Mouse (Mus musculus) adrenal gland, postnatal 10 days (tissue): ENCODE measurements at regions not wholly inside any gene's neighbourhood (a gene's known extent, or its start where the extent isn't known, plus 50 kb on each side); places are given as distances from the start of the nearest gene placed in this dataset.
A peak's percentile ranks its signal among the peaks of the same experiment; 100 is the strongest.

ENCODE experiments used
- DNase-seq: peaks from one replicate; pipeline ENCODE4 v3.0.0; 2021; ENCODE audit warnings: mixed read lengths

DNA sequence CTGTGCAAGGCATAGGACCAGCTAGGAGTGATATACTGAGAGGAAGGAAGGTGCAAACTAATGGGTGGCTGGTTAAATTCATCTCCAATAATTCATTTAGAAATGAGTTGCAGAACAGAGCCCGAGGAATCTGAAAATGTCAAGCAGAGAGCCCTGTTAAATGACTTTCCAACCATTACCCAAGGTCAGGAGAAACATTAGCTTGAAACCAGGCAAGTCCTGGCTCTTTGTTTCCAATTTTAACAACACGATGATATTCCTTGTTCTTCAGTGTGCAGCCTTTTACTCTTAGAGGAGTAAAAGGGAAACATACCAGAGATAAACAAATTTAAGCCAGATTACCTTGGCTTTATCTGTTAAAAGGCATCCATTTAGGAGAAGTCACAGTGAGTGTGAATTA, 2318.4 kb downstream of the Poteg start:
- no peak for DNase-seq

DNA sequence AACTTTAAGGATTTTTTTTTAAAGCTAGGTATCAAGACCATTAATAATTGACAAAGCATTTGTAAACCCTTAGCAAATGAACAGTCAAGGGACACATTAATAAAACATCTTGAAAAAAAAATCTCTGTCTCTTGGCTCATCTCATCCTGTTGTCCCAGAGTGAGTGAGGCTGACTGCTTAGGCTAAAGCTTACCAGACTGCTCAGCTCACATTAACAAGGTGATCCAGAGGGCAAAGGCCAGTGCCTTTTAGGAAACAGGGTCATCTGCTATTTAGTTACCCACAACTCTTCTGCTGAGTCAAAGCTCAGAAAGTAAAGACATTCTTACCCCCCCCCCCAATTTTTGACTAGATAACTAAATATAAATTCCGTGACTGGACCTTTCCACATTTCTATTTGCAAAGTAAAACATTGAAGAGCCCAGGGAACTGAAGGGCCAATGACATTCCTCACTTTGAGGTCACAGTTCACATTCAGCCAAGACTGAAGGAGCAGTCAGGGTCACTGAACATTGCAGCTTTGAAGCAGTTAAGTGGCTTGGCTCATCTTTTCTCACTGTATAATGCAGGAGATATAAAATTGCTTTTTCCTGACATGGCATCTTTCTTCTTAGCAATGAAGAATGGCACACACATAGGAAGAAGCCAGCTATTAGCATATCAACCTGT, 2318.9 kb downstream of the Poteg start:
- no peak for DNase-seq

DNA sequence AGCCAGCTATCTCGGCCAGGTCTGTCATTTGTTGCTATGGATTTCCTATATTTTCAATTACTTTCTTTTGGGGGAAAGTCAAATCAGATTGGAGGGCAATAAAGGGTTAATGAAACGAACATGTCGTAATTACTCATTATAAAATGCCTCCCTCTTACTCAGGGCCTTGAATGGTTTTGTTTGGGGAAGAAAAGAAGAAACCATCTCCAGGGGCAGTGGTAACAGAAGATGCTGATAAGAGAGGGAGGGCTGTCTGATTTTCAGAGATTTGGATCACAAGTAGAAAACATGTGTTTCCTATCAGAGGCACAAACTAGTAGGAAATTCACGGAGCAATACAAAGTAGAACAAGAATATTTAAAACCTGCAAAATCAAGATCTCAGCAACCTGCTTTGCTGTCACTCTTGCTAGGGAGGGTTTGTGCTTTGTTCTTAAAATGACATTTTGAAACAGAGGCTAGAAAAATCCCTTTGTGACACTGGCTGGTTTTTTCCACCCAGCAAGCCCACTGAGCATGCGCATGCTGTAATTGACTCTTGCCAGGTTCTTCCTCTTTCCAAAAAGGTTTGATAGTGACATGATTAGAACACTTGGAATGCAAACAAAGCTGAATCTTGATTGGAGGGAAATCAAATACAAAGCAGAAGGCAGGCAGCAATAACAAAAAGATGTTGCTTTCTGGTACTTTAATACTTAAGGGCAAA, 2329.8 kb downstream of the Poteg start:
- DNase-seq, result no peak

DNA sequence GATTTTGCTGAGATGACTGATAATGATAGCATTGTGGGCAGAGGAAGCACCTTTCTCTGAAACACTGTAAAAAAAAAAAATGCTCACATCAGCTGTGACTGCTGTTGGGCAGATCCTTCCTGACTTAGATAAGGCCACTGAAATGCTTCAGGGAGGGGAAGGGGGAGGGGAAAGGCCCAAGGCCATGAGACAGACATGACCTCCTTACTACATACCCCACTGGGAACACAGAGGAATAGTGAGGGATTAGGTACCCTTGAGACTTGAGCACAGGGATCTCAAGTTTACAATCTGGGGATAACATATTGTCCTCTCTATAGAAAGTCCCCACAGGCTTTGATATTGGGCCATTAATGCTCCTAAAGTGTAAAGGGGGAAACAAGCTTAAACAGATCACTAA, 2341.7 kb downstream of the Poteg start:
- peak; percentile 16 for DNase-seq

DNA sequence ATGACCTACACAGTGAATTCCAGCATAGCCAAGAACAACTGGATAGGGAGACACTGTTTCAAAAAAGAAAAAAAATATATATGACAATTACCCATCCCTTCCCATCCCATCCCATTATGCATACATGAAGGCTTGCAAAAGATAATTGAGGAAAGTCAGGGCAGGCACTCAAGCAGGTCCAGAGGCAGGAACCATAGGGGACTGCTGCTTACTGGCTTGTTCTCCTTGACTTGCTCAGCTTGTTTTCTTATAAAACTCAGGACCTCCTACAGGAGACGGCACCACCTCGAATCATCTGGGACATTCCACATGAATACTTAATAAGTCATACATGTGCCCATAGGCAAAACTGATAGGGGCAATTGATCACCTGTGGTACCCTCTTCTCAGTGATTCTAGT, 2342.6 kb downstream of the Poteg start:
- no peak for DNase-seq

DNA sequence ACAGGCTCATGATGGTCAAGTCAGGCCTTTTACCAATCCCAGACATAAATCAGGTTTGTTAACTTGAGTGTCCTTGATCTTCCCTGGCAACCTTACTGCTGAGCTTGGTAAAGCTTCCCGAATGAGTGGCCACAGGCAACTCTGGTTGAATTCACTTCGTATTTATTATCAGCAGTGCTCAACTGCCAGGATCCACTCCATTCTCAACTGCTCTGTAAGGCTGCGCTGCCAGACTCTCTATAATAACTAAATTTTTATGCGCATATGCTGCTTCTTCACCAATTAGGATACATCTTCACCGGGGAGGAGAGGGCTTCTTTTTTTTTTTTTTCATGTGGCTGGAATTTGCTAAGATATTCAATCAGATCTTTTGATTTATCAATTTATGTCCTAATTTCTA, 2359.8 kb downstream of the Poteg start:
- no peak for DNase-seq

DNA sequence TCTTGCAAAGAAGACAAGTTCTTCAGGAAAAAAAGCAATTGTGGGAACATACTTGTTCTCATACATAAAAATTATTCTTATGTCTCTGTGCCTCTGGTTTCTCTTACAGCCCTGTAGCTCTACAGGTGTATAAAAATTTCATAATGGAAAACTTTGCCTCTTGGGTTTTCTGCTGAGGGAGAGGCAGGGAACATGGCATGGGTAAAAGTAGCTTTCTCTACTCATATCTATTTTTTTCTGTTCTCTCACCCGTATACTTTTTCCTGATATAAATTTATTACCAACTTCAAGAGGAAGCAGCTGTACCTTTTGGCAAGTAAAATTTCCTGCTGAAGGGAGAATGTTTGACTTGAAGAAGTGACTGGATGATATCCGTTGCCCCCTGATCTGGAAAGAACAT, 2388.6 kb downstream of the Poteg start:
- DNase-seq, result no peak
